Mouse (Mus musculus) CH12.LX (cell line): ENCODE measurements at regions not wholly inside any gene's neighbourhood (a gene's known extent, or its start where the extent isn't known, plus 50 kb on each side); places are given as distances from the start of the nearest gene placed in this dataset.

ENCODE experiments used
- DNase-seq: peaks from one replicate; pipeline ENCODE4 v3.0.0-alpha.2; 2013; ENCODE audit errors: extremely low read depth
- H3K27ac ChIP-seq: 2 replicates; pipeline ENCODE4 v1.5.1; 2012; ENCODE audit warnings: low read depth, mild to moderate bottlenecking, control low read depth, moderate library complexity; ENCODE audit not compliant: insufficient read depth
- H3K27me3 ChIP-seq: replicated peaks from 2 replicates; pipeline ENCODE3; 2012; ENCODE audit warnings: inconsistent platforms
- H3K36me3 ChIP-seq, 2 experiments: replicated peaks in 1 of 2; 2 replicates each; pipeline versions ENCODE3 to v1.6.1; 2012; ENCODE audit warnings: inconsistent platforms in 1 of 2, low read length in 1 of 2, mild to moderate bottlenecking in 1 of 2, mixed read lengths in 1 of 2, moderate library complexity in 1 of 2; ENCODE audit not compliant: control insufficient read depth in 1 of 2, insufficient read depth in 1 of 2
- H3K4me1 ChIP-seq, 2 experiments: 2 replicates each; pipeline ENCODE4 v1.6.1; 2012; ENCODE audit warnings: inconsistent platforms in 1 of 2, moderate library complexity in 1 of 2; ENCODE audit not compliant: insufficient read depth in 2 of 2, control insufficient read depth in 1 of 2
- H3K4me2 ChIP-seq: 2 replicates; pipeline ENCODE4 v1.6.1; 2012; ENCODE audit warnings: low read depth, mild to moderate bottlenecking, control low read depth; ENCODE audit not compliant: poor library complexity, insufficient read depth, severe bottlenecking
- H3K4me3 ChIP-seq, 3 experiments: fragments of 150-350 bp in 1 of 3; sonication (generic) in 1 of 3; replicated peaks in 1 of 3; 2 replicates each; pipeline versions ENCODE3 to v1.5.1; 2011 to 2012; ENCODE audit warnings: low read depth in 2 of 3, low read length in 2 of 3, mild to moderate bottlenecking in 2 of 3, moderate library complexity in 2 of 3, control low read depth in 1 of 3, improper control_type of control experiment in 1 of 3, inconsistent platforms in 1 of 3, mixed read lengths in 1 of 3; ENCODE audit not compliant: poor library complexity in 1 of 3
- H3K79me2 ChIP-seq: replicated peaks from 2 replicates; pipeline ENCODE4 v1.6.1; 2012; ENCODE audit warnings: mild to moderate bottlenecking, moderate library complexity; ENCODE audit not compliant: control insufficient read depth, poor library complexity, insufficient read depth, severe bottlenecking; ENCODE audit errors: extremely low read depth
- H3K9ac ChIP-seq: 2 replicates; pipeline ENCODE4 v1.6.1; 2012; ENCODE audit warnings: low read depth, mild to moderate bottlenecking, control low read depth, moderate library complexity; ENCODE audit not compliant: insufficient read depth
- H3K9me3 ChIP-seq: replicated peaks from 2 replicates; pipeline ENCODE3; 2012; ENCODE audit warnings: low read length, inconsistent platforms, mixed read lengths
- CHD1 ChIP-seq: IDR thresholded peaks from 2 replicates; pipeline ENCODE4 v1.6.1; 2012; ENCODE audit warnings: low read depth, low read length, improper control_type of control experiment, inconsistent platforms
- ELF1 ChIP-seq: IDR thresholded peaks from 2 replicates; pipeline ENCODE4 v1.6.1; 2014; ENCODE audit warnings: low read depth, mild to moderate bottlenecking, inconsistent platforms, low read length, improper control_type of control experiment
- EP300 ChIP-seq: IDR thresholded peaks from 2 replicates; pipeline ENCODE4 v1.6.1; 2011; ENCODE audit warnings: low read length, improper control_type of control experiment
- ETS1 ChIP-seq: conservative IDR thresholded peaks from 2 replicates; pipeline ENCODE4 v1.6.1; 2012; ENCODE audit warnings: low read depth, mild to moderate bottlenecking, inconsistent platforms, low read length, improper control_type of control experiment, moderate library complexity
- HCFC1 ChIP-seq: IDR thresholded peaks from 2 replicates; pipeline ENCODE4 v1.6.1; 2012; ENCODE audit warnings: low read depth, mild to moderate bottlenecking, inconsistent platforms, low read length, improper control_type of control experiment
- IRF4 ChIP-seq: IDR thresholded peaks from 2 replicates; pipeline ENCODE4 v1.6.1; 2014; ENCODE audit warnings: low read depth, mild to moderate bottlenecking, inconsistent platforms, low read length, improper control_type of control experiment
- JUN ChIP-seq: IDR thresholded peaks from 2 replicates; pipeline ENCODE4 v1.6.1; 2011; ENCODE audit warnings: low read depth, mild to moderate bottlenecking, low read length, improper control_type of control experiment, moderate library complexity; ENCODE audit not compliant: insufficient read depth
- KAT2A ChIP-seq: IDR thresholded peaks from 2 replicates; pipeline ENCODE4 v1.6.1; 2012; ENCODE audit warnings: low read length, improper control_type of control experiment, inconsistent platforms; ENCODE audit not compliant: insufficient replicate concordance
- MAFK ChIP-seq: IDR thresholded peaks from 2 replicates; pipeline ENCODE4 v1.6.1; 2011; ENCODE audit warnings: low read length, improper control_type of control experiment; ENCODE audit not compliant: insufficient replicate concordance
- MEF2A ChIP-seq: IDR thresholded peaks from 2 replicates; pipeline ENCODE4 v1.6.1; 2014; ENCODE audit warnings: low read depth, mild to moderate bottlenecking, inconsistent platforms, low read length, improper control_type of control experiment, borderline replicate concordance
- MXI1 ChIP-seq: IDR thresholded peaks from 2 replicates; pipeline ENCODE4 v1.6.1; 2011; ENCODE audit warnings: mild to moderate bottlenecking, low read depth, low read length, improper control_type of control experiment
- NELFE ChIP-seq: IDR thresholded peaks from 2 replicates; pipeline ENCODE4 v1.6.1; 2011; ENCODE audit warnings: low read depth, low read length, improper control_type of control experiment
- NRF1 ChIP-seq: IDR thresholded peaks from 2 replicates; pipeline ENCODE4 v1.6.1; 2014; ENCODE audit warnings: low read depth, mild to moderate bottlenecking, inconsistent platforms, low read length, improper control_type of control experiment, moderate library complexity
- POLR2A ChIP-seq: IDR thresholded peaks from 2 replicates; pipeline ENCODE4 v1.6.1; 2011; ENCODE audit warnings: low read depth, mild to moderate bottlenecking, improper control_type of control experiment, low read length
- RAD21 ChIP-seq: IDR thresholded peaks from 2 replicates; pipeline ENCODE4 v1.6.1; 2011; ENCODE audit warnings: low read depth, mild to moderate bottlenecking, low read length, improper control_type of control experiment, moderate library complexity
- SMC3 ChIP-seq: IDR thresholded peaks from 2 replicates; pipeline ENCODE4 v1.6.1; 2011; ENCODE audit warnings: low read depth, low read length, improper control_type of control experiment
- TCF12 ChIP-seq: IDR thresholded peaks from 2 replicates; pipeline ENCODE4 v1.6.1; 2014; ENCODE audit warnings: low read depth, mild to moderate bottlenecking, inconsistent platforms, low read length, improper control_type of control experiment
- UBTF ChIP-seq: IDR thresholded peaks from 2 replicates; pipeline ENCODE4 v1.6.1; 2012; ENCODE audit warnings: low read depth, mild to moderate bottlenecking, inconsistent platforms, low read length, improper control_type of control experiment, moderate library complexity
- USF1 ChIP-seq: IDR thresholded peaks from 2 replicates; pipeline ENCODE4 v1.6.1; 2014; ENCODE audit warnings: low read depth, mild to moderate bottlenecking, inconsistent platforms, low read length, improper control_type of control experiment
- USF2 ChIP-seq: conservative IDR thresholded peaks from 2 replicates; pipeline ENCODE4 v1.6.1; 2011; ENCODE audit warnings: low read depth, low read length, improper control_type of control experiment
- ZC3H11A ChIP-seq: IDR thresholded peaks from 2 replicates; pipeline ENCODE4 v1.6.1; 2012; ENCODE audit warnings: low read depth, mild to moderate bottlenecking, inconsistent platforms, low read length, improper control_type of control experiment
- dilution Hi-C: fragments of 300-500 bp; cut with MboI; formaldehyde crosslinking; loops from 2 replicates; pipeline ENCODE4 v1.14.3; 2020; ENCODE audit warnings: low sequenced_read_pairs; ENCODE audit not compliant: extremely low pct_unique_long_range_greater_than_20kb, extremely low pct_ligation_motif_present
- in situ Hi-C: fragments of 300-500 bp; cut with MboI; formaldehyde crosslinking; loops from 3 replicates; pipeline ENCODE4 v1.14.3; 2019; ENCODE audit warnings: low sequenced_read_pairs, low pct_ligation_motif_present, low pct_unique_long_range_greater_than_20kb, mixed read lengths

- Histone ChIP-seq H3K27me3 (no peaks in the 10 kb centered on the region), H3K79me2 (no peaks in the 10 kb centered on the region), H3K9ac (no peak overlapping the region), H3K9me3 (no peaks in the 10 kb centered on the region), H3K4me2 (no peak overlapping the region), H3K4me3 (no peak overlapping the region), H3K4me1 (peaks cover 30 to 61% of the 10 kb centered on the region in 2 experiments), H3K27ac (no peak overlapping the region), H3K36me3 (no peaks in the 10 kb centered on the region)
- DNase-seq, result no peak
- dilution Hi-C loops (no loop called here), in situ Hi-C loops (loop anchor here (5.0 kb wide), 1 partner anchor 59 kb away; no protein-coding TSS in a partner anchor)
- TF ChIP-seq ELF1, result no peak
- TF ChIP-seq POLR2A, result no peak
- TF ChIP-seq MAFK, result no peak
- TF ChIP-seq UBTF, result no peak
- no peak for TF ChIP-seq NELFE
- TF ChIP-seq USF1, result no peak
- TF ChIP-seq ZC3H11A, result no peak
- TF ChIP-seq MXI1, result no peak
- TF ChIP-seq JUN, result no peak
- no peak for TF ChIP-seq EP300
- TF ChIP-seq IRF4, result no peak
- TF ChIP-seq MEF2A, result no peak
Observed at GRCm38 (mm10) chr17:84123161-84123560, 64.6 kb downstream of the Zfp36l2 start.

- DNase-seq, result no peak
- H3K9me3 ChIP-seq, result no peaks in the 10 kb centered on the region
- H3K27ac ChIP-seq, result no peak overlapping the region
- no peak overlapping the region for H3K4me2 ChIP-seq
- H3K4me1 ChIP-seq, result peaks cover 33 to 61% of the 10 kb centered on the region in 2 experiments
- no peak overlapping the region for H3K4me3 ChIP-seq
- no peak for TF ChIP-seq IRF4
- TF ChIP-seq RAD21, result no peak
- no peak for TF ChIP-seq HCFC1
- no peak for TF ChIP-seq JUN
- no peak for TF ChIP-seq NRF1
- no peak for TF ChIP-seq KAT2A
- TF ChIP-seq SMC3, result no peak
- TF ChIP-seq ELF1, result no peak
- no peak for TF ChIP-seq USF2
- TF ChIP-seq ETS1, result no peak
- TF ChIP-seq CHD1, result no peak
- TF ChIP-seq TCF12, result no peak
- no peak for TF ChIP-seq EP300
- no peak overlapping the region for H3K9ac ChIP-seq
- no peaks in the 10 kb centered on the region for H3K27me3 ChIP-seq
- H3K79me2 ChIP-seq, result no peaks in the 10 kb centered on the region
- in situ Hi-C loops, result loop anchor here (5.0 kb wide), 1 partner anchor 60 kb away; no protein-coding TSS in a partner anchor
- no peaks in the 10 kb centered on the region for H3K36me3 ChIP-seq
- dilution Hi-C loops, result no loop called here
Observed at GRCm38 (mm10) chr17:84122486-84123131, 65.1 kb downstream of the Zfp36l2 start.
